Mouse (Mus musculus) forebrain, embryonic 10.5 days (tissue): ENCODE results near the gene Fads3. TPM values are rescaled to one million over a fixed set of nuclear protein-coding genes. Genes with fewer than 3 reads are reported as not detected.
A peak's percentile ranks its signal among the peaks of the same experiment; 100 is the strongest.

Source experiments
- DNase-seq: peaks from one replicate; pipeline ENCODE4 v3.0.0-alpha.2; 2017; ENCODE audit warnings: low spot score; ENCODE audit errors: extremely low spot score
- H3K27ac ChIP-seq: fragments of 300-500 bp; sonication (generic); 2 replicates; pipeline ENCODE4 v1.5.1; 2016; ENCODE audit warnings: mild to moderate bottlenecking
- H3K27me3 ChIP-seq: fragments of 300-500 bp; sonication (generic); 2 replicates; pipeline ENCODE4 v1.6.1; 2016; ENCODE audit warnings: mild to moderate bottlenecking; ENCODE audit not compliant: poor library complexity, severe bottlenecking
- H3K36me3 ChIP-seq: fragments of 300-500 bp; sonication (generic); replicated peaks from 2 replicates; pipeline ENCODE4 v1.6.1; 2016; ENCODE audit warnings: mild to moderate bottlenecking, moderate library complexity
- H3K4me1 ChIP-seq: fragments of 300-500 bp; sonication (generic); 2 replicates; pipeline ENCODE4 v1.6.1; 2016
- H3K4me3 ChIP-seq: fragments of 300-500 bp; sonication (generic); 2 replicates; pipeline ENCODE4 v1.5.1; 2016; ENCODE audit warnings: mild to moderate bottlenecking, moderate library complexity
- H3K9me3 ChIP-seq: fragments of 300-500 bp; sonication (generic); 2 replicates; pipeline ENCODE4 v1.6.1; 2016; ENCODE audit warnings: mild to moderate bottlenecking, moderate library complexity
- WGBS: fragments of 180-500 bp; shearing (Covaris S2); methylation state at CpG from one replicate; pipeline ENCODE4 v1.1.7; 2016; 5-methylcytosine and 5-hydroxymethylcytosine counted together
- polyA plus RNA-seq: library from polyadenylated mRNA; unstranded; fragments of >200 nt; fragmentation: Nextera tagmentation; extraction: Ambion mirVana; gene quantifications from 2 replicates; pipeline ENCODE4 v1.2.1, GENCODE M21; 2016

Fads3 gene
- polyA plus RNA-seq, 1 experiment from 2014 or later, result 5.5 TPM

- H3K27ac ChIP-seq, result peak overlapping the region; percentile 81
- peak; percentile 43 for DNase-seq
- H3K4me3 ChIP-seq, result no peak overlapping the region
- peaks cover 42% of the 10 kb centered on the region for H3K4me1 ChIP-seq
- no peaks in the 10 kb centered on the region for H3K9me3 ChIP-seq
- H3K36me3 ChIP-seq, result no peaks in the 10 kb centered on the region
- WGBS, result 43% methylated on average over 6 of the region's 6 CpGs
- peaks cover 16% of the 10 kb centered on the region for H3K27me3 ChIP-seq
These were observed 28.5 kb upstream of the Fads3 start for GRCm38 (mm10) chr19:10012827-10013278.

GRCm38 (mm10) chr19:10013348-10013747 is 28.0 kb upstream of the Fads3 start:
- WGBS, result 54% methylated on average over 3 of the region's 3 CpGs
- no peaks in the 10 kb centered on the region for H3K36me3 ChIP-seq
- no peak for DNase-seq
- H3K27me3 ChIP-seq, result peaks cover 18% of the 10 kb centered on the region
- H3K9me3 ChIP-seq, result no peaks in the 10 kb centered on the region
- peaks cover 47% of the 10 kb centered on the region for H3K4me1 ChIP-seq
- no peak overlapping the region for H3K4me3 ChIP-seq
- peak overlapping the region; percentile 81 for H3K27ac ChIP-seq

- Histone ChIP-seq H3K27me3 (peaks cover 24% of the 10 kb centered on the region), H3K9me3 (no peaks in the 10 kb centered on the region), H3K36me3 (no peaks in the 10 kb centered on the region), H3K4me1 (peaks cover 53% of the 10 kb centered on the region), H3K4me3 (no peak overlapping the region), H3K27ac (peak overlapping the region; percentile 81)
- DNase-seq, result peak; percentile 60
- WGBS, result 62% methylated on average over 5 of the region's 5 CpGs
These were observed 27.5 kb upstream of the Fads3 start for GRCm38 (mm10) chr19:10013913-10014312.

- H3K9me3 ChIP-seq, result no peaks in the 10 kb centered on the region
- H3K36me3 ChIP-seq, result no peaks in the 10 kb centered on the region
- H3K4me1 ChIP-seq, result peaks cover 62% of the 10 kb centered on the region
- no peak for DNase-seq
- H3K27me3 ChIP-seq, result peaks cover 33% of the 10 kb centered on the region
- peak overlapping the region; percentile 28 for H3K4me3 ChIP-seq
- H3K27ac ChIP-seq, result peak overlapping the region; percentile 81
- WGBS, result 81% methylated on average over 13 of the region's 13 CpGs
These were observed 26.5 kb upstream of the Fads3 start for GRCm38 (mm10) chr19:10014824-10015223.

- peaks cover 65% of the 10 kb centered on the region for H3K4me1 ChIP-seq
- peak overlapping the region; percentile 28 for H3K4me3 ChIP-seq
- DNase-seq, result no peak
- peak overlapping the region; percentile 81 for H3K27ac ChIP-seq
- H3K9me3 ChIP-seq, result no peaks in the 10 kb centered on the region
- H3K27me3 ChIP-seq, result peaks cover 36% of the 10 kb centered on the region
- no peaks in the 10 kb centered on the region for H3K36me3 ChIP-seq
- 77% methylated on average over 4 of the region's 4 CpGs for WGBS
These were observed 25.9 kb upstream of the Fads3 start for GRCm38 (mm10) chr19:10015442-10015841.

- H3K9me3 ChIP-seq, result no peaks in the 10 kb centered on the region
- no peaks in the 10 kb centered on the region for H3K36me3 ChIP-seq
- peaks cover 68% of the 10 kb centered on the region for H3K4me1 ChIP-seq
- peaks cover 36% of the 10 kb centered on the region for H3K27me3 ChIP-seq
- H3K4me3 ChIP-seq, result peak overlapping the region; percentile 28
- 87% methylated on average over 4 of the region's 4 CpGs for WGBS
- H3K27ac ChIP-seq, result peak overlapping the region; percentile 81
- DNase-seq, result no peak
These were observed 25.2 kb upstream of the Fads3 start for GRCm38 (mm10) chr19:10016151-10016550.

GRCm38 (mm10) chr19:10017637-10018526 is 23.5 kb upstream of the Fads3 start:
- peaks cover 36% of the 10 kb centered on the region for H3K27me3 ChIP-seq
- 4% methylated on average over 44 of the region's 44 CpGs for WGBS
- H3K4me1 ChIP-seq, result peaks cover 76% of the 10 kb centered on the region
- H3K36me3 ChIP-seq, result no peaks in the 10 kb centered on the region
- H3K27ac ChIP-seq, result peak overlapping the region; percentile 86
- peak; percentile 89 for DNase-seq
- H3K4me3 ChIP-seq, result peak overlapping the region; percentile 65
- H3K9me3 ChIP-seq, result no peaks in the 10 kb centered on the region

GRCm38 (mm10) chr19:10018527-10018818 is 22.9 kb upstream of the Fads3 start:
- H3K4me3 ChIP-seq, result peak overlapping the region; percentile 65
- peak overlapping the region; percentile 86 for H3K27ac ChIP-seq
- 3% methylated on average over 3 of the region's 3 CpGs for WGBS
- peaks cover 76% of the 10 kb centered on the region for H3K4me1 ChIP-seq
- H3K9me3 ChIP-seq, result no peaks in the 10 kb centered on the region
- H3K36me3 ChIP-seq, result no peaks in the 10 kb centered on the region
- no peak for DNase-seq
- H3K27me3 ChIP-seq, result peaks cover 36% of the 10 kb centered on the region

- H3K4me1 ChIP-seq, result peaks cover 74% of the 10 kb centered on the region
- peak overlapping the region; percentile 86 for H3K27ac ChIP-seq
- H3K36me3 ChIP-seq, result no peaks in the 10 kb centered on the region
- H3K4me3 ChIP-seq, result peak overlapping the region; percentile 65
- 68% methylated on average over 4 of the region's 4 CpGs for WGBS
- H3K9me3 ChIP-seq, result no peaks in the 10 kb centered on the region
- no peak for DNase-seq
- peaks cover 36% of the 10 kb centered on the region for H3K27me3 ChIP-seq
These were observed 22.1 kb upstream of the Fads3 start for GRCm38 (mm10) chr19:10019214-10019760.

- no peak overlapping the region for H3K4me3 ChIP-seq
- peaks cover 73% of the 10 kb centered on the region for H3K4me1 ChIP-seq
- no peak overlapping the region for H3K27ac ChIP-seq
- DNase-seq, result no peak
- WGBS, result 76% methylated on average over 2 of the region's 2 CpGs
- peaks cover 3% of the 10 kb centered on the region; the same call in 1 of the 2 replicates for H3K36me3 ChIP-seq
- no peaks in the 10 kb centered on the region for H3K9me3 ChIP-seq
- H3K27me3 ChIP-seq, result peaks cover 27% of the 10 kb centered on the region
These were observed 19.4 kb upstream of the Fads3 start for GRCm38 (mm10) chr19:10021981-10022380.

GRCm38 (mm10) chr19:10022414-10023303 is 18.7 kb upstream of the Fads3 start:
- no peak for DNase-seq
- Histone ChIP-seq H3K4me1 (peaks cover 68% of the 10 kb centered on the region), H3K27ac (peak overlapping the region; percentile 36)

GRCm38 (mm10) chr19:10023304-10023758 is 18.0 kb upstream of the Fads3 start:
- peak overlapping the region; percentile 36 for H3K27ac ChIP-seq
- WGBS, result 68% methylated on average over 9 of the region's 9 CpGs
- DNase-seq, result no peak
- H3K4me1 ChIP-seq, result peaks cover 61% of the 10 kb centered on the region
- peaks cover 16% of the 10 kb centered on the region for H3K36me3 ChIP-seq
- H3K27me3 ChIP-seq, result peaks cover 18% of the 10 kb centered on the region
- H3K9me3 ChIP-seq, result no peaks in the 10 kb centered on the region
- H3K4me3 ChIP-seq, result no peak overlapping the region

More at GRCm38 (mm10) chr19:10022414-10023303, 18.7 kb upstream of the Fads3 start:
- 66% methylated on average over 5 of the region's 5 CpGs for WGBS
- peaks cover 9% of the 10 kb centered on the region for H3K36me3 ChIP-seq
- no peak overlapping the region for H3K4me3 ChIP-seq
- H3K27me3 ChIP-seq, result peaks cover 20% of the 10 kb centered on the region
- no peaks in the 10 kb centered on the region for H3K9me3 ChIP-seq
